9 mouse cellular contexts compared by ENCODE assay signal in the genomic region with DNA sequence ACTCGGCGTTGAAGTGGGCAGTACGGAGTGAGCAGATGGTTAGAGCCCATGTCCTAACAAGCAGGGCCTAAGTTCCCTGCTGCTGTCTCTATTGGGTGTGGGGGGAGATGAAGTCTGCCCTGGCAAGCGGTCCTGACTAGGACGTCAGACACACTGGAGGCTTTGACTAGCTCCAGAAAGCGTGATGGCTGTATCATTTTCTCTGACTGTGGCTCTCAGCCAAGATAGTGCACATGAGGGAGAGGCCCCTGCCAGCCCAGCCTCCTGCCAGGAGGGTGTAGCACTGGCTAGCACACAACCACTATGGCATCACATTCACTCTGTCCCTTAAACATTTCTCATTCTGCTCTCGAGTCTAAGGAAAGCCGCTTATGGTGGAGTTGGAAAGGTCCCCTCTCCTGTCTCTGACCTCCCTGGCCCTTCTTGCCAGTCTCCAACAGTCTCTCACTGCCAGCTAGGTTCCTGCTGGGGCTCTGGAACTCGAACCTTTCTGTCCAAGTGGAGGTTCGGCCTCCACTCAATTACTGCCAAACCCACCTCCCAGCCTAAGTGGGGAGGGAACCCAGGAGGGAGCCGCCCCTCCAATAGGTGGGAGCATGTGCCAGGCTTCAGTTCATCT. TPM values are rescaled to one million over a fixed set of nuclear protein-coding genes. Genes with fewer than 3 reads are reported as not detected.
DNase-seq lines count a peak whose midpoint lies in the region; ATAC-seq and TF ChIP-seq lines count a peak whose summit lies in the region.
"Had no signal": no experiment of that assay in that cellular context is flagged by ENCODE, and none has a peak within 500 bp of the region (broad histone marks: within the 10 kb centered on the region; RNA-seq: fewer than 3 reads in every experiment).

No protein-coding gene starts in this region.

- TF ChIP-seq EP300 in stomach, postnatal 0 days (optimal IDR thresholded peaks at IDR 0.05): no peak

- no peak overlapping the region for H3K27ac ChIP-seq in lung, embryonic 14.5 days (ENCODE audit: low read depth)
- H3K27ac ChIP-seq in forebrain, embryonic 14.5 days (ENCODE audit: low read depth, low read length): peak overlapping the region; percentile 4; the same call in 1 of the 2 replicates
- H3K27ac ChIP-seq in stomach, postnatal 0 days (replicated peaks): no peak overlapping the region
- H3K27ac ChIP-seq: liver, embryonic 14.5 days had no signal

- no peak overlapping the region for H3K4me3 ChIP-seq in lung, embryonic 14.5 days (ENCODE audit: low read depth, low read length)
- H3K4me3 ChIP-seq in forebrain, embryonic 14.5 days (ENCODE audit: low read depth, low read length): no peak overlapping the region
- no peak overlapping the region for H3K4me3 ChIP-seq in stomach, postnatal 0 days (ENCODE audit: low read depth, low read length)

- H3K9ac ChIP-seq in lung, embryonic 14.5 days: no peak overlapping the region
- H3K9ac ChIP-seq in forebrain, embryonic 14.5 days (ENCODE audit: low read length): no peak overlapping the region
- H3K9ac ChIP-seq in stomach, postnatal 0 days (ENCODE audit: low read length): no peak overlapping the region; the same call in 1 of the 2 replicates
- H3K9ac ChIP-seq: liver, embryonic 14.5 days had no signal

- intact Hi-C loops in left cerebral cortex, postnatal 36 days (cut with DNase I): no loop called here

- H3K4me2 ChIP-seq in lung, embryonic 14.5 days: no peak overlapping the region
- no peak overlapping the region for H3K4me2 ChIP-seq in forebrain, embryonic 14.5 days (ENCODE audit: low read length)
- H3K4me2 ChIP-seq in stomach, postnatal 0 days (replicated peaks; ENCODE audit: low read depth): no peak overlapping the region

- no peaks in the 10 kb centered on the region for H3K4me1 ChIP-seq in lung, embryonic 14.5 days (ENCODE audit: insufficient read depth)
- H3K4me1 ChIP-seq in forebrain, embryonic 14.5 days (ENCODE audit: control insufficient read depth, insufficient read depth, low read length): peaks cover 12% of the 10 kb centered on the region
- 0 out of 2 replicates have a peak, but pooled peaks cover 2% of the 10 kb centered on the region for H3K4me1 ChIP-seq in stomach, postnatal 0 days (replicated peaks; ENCODE audit: control insufficient read depth, insufficient read depth)

- H3K36me3 ChIP-seq in lung, embryonic 14.5 days (ENCODE audit: insufficient read depth): no peaks in the 10 kb centered on the region
- H3K36me3 ChIP-seq in forebrain, embryonic 14.5 days (ENCODE audit: control insufficient read depth, insufficient read depth, low read length): no peaks in the 10 kb centered on the region
- no peaks in the 10 kb centered on the region for H3K36me3 ChIP-seq in stomach, postnatal 0 days (ENCODE audit: control insufficient read depth, insufficient read depth, low read length)

- WGBS in lung, embryonic 14.5 days: 68% methylated on average over 11 of the region's 11 CpGs
- WGBS in forebrain, embryonic 14.5 days: 59% methylated on average over 11 of the region's 11 CpGs
- 68% methylated on average over 11 of the region's 11 CpGs for WGBS in stomach, postnatal 0 days

- TF ChIP-seq CTCF in lung, embryonic 14.5 days (IDR thresholded peaks at IDR 0.05; ENCODE audit: low read depth): no peak
- TF ChIP-seq CTCF in stomach, postnatal 0 days (IDR thresholded peaks at IDR 0.05; ENCODE audit: low read depth): no peak

- peak; percentile 41; the same call in 1 of the 2 replicates for ATAC-seq in lung, embryonic 14.5 days (ENCODE audit: insufficient read depth)
- ATAC-seq in forebrain, embryonic 14.5 days: peak; percentile 76
- no peak for ATAC-seq in stomach, postnatal 0 days (ENCODE audit: low FRiP score, low TSS enrichment)

- peak; percentile 18 for DNase-seq in cerebellum, adult 9-11 months
- DNase-seq in cerebellum, adult 11 months: no peak
- peak; percentile 22 for DNase-seq in lung, embryonic 14.5 days
- DNase-seq in lung, postnatal 25 days (ENCODE audit: low spot score): no peak
- DNase-seq in forebrain, embryonic 14.5 days (ENCODE audit: low spot score): peak; percentile 83
- DNase-seq in layer of hippocampus, postnatal 10 days (ENCODE audit: low spot score in 2 of 2): peak; percentile 32 to 41
- DNase-seq in left cerebral cortex, postnatal 36 days (ENCODE audit: low spot score in 2 of 2): no peak
- DNase-seq in stomach, postnatal 0 days (ENCODE audit: low spot score): no peak

- no peaks in the 10 kb centered on the region for H3K9me3 ChIP-seq in lung, embryonic 14.5 days (ENCODE audit: low read depth, low read length)
- no peaks in the 10 kb centered on the region for H3K9me3 ChIP-seq in forebrain, embryonic 14.5 days (replicated peaks; ENCODE audit: control insufficient read depth, low read length)
- no peaks in the 10 kb centered on the region for H3K9me3 ChIP-seq in stomach, postnatal 0 days (ENCODE audit: control insufficient read depth, low read length)

- no peaks in the 10 kb centered on the region for H3K27me3 ChIP-seq in lung, embryonic 14.5 days (ENCODE audit: insufficient read depth, low read length)
- H3K27me3 ChIP-seq in forebrain, embryonic 14.5 days (replicated peaks; ENCODE audit: control insufficient read depth, insufficient read depth, low read length): no peaks in the 10 kb centered on the region
- H3K27me3 ChIP-seq in stomach, postnatal 0 days (ENCODE audit: control insufficient read depth, insufficient read depth, low read length): no peaks in the 10 kb centered on the region

RNA-seq across cellular contexts. Expression of a gene that starts 11.9 kb away (rescaled TPM):
- not detected in 2 replicates for polyA plus RNA-seq in lung, embryonic 14.5 days (2014; fragmentation: Nextera tagmentation; extraction: Ambion mirVana)
- polyA plus RNA-seq in forebrain, embryonic 14.5 days (2014; fragmentation: Nextera tagmentation; extraction: Ambion mirVana): not detected in 2 replicates
- under 1 TPM; 0.27 to 0.34 TPM for total RNA-seq in layer of hippocampus, postnatal 10 days (2021)
- total RNA-seq in left cerebral cortex, postnatal 36 days (2021): under 1 TPM; 0.57 to 0.79 TPM
- 2.6 and 3.3 TPM in 2 replicates for polyA plus RNA-seq in stomach, postnatal 0 days (2015; fragmentation: Nextera tagmentation; extraction: Ambion mirVana)

RNA-seq across cellular contexts. Expression of a gene that starts 32.0 kb away (rescaled TPM):
- 0.21 TPM in 1 of 2 replicates, not detected in the other for polyA plus RNA-seq in lung, embryonic 14.5 days (2014; fragmentation: Nextera tagmentation; extraction: Ambion mirVana)
- polyA plus RNA-seq in forebrain, embryonic 14.5 days (2014; fragmentation: Nextera tagmentation; extraction: Ambion mirVana): 0.11 and 0.70 TPM in 2 replicates
- 10 to 100 TPM; 25.9 to 30.1 TPM for total RNA-seq in layer of hippocampus, postnatal 10 days (2021)
- 10 to 100 TPM; 11.4 to 21.7 TPM for total RNA-seq in left cerebral cortex, postnatal 36 days (2021)
- 0.02 and 0.24 TPM in 2 replicates for polyA plus RNA-seq in stomach, postnatal 0 days (2015; fragmentation: Nextera tagmentation; extraction: Ambion mirVana)

RNA-seq across cellular contexts. Expression of a gene that starts 41.9 kb away (rescaled TPM):
- polyA plus RNA-seq in lung, embryonic 14.5 days (2014; fragmentation: Nextera tagmentation; extraction: Ambion mirVana): 47.4 and 49.0 TPM in 2 replicates
- polyA plus RNA-seq in forebrain, embryonic 14.5 days (2014; fragmentation: Nextera tagmentation; extraction: Ambion mirVana): 39.9 and 42.6 TPM in 2 replicates
- 10 to 100 TPM; 25.9 to 29.1 TPM for total RNA-seq in layer of hippocampus, postnatal 10 days (2021)
- 10 to 100 TPM; 30.2 to 36.1 TPM for total RNA-seq in left cerebral cortex, postnatal 36 days (2021)
- polyA plus RNA-seq in stomach, postnatal 0 days (2015; fragmentation: Nextera tagmentation; extraction: Ambion mirVana): 32.3 and 34.3 TPM in 2 replicates

RNA-seq across cellular contexts. Expression of a gene that starts 43.9 kb away (rescaled TPM):
- polyA plus RNA-seq in lung, embryonic 14.5 days (2014; fragmentation: Nextera tagmentation; extraction: Ambion mirVana): 242 and 244 TPM in 2 replicates
- 149 and 173 TPM in 2 replicates for polyA plus RNA-seq in forebrain, embryonic 14.5 days (2014; fragmentation: Nextera tagmentation; extraction: Ambion mirVana)
- 100 to 1,000 TPM; 127 to 146 TPM for total RNA-seq in layer of hippocampus, postnatal 10 days (2021)
- total RNA-seq in left cerebral cortex, postnatal 36 days (2021): 100 to 1,000 TPM in 1 of 2 experiments, 10 to 100 TPM in 1; 69.7 to 123 TPM
- polyA plus RNA-seq in stomach, postnatal 0 days (2015; fragmentation: Nextera tagmentation; extraction: Ambion mirVana): 64.8 and 67.5 TPM in 2 replicates

Comparison
In these comparisons a context has a peak if more than half of its experiments do, and no peak if none do; other contexts are left out.
1. DNase-seq: peak in cerebellum, adult 9-11 months (single experiment), lung, embryonic 14.5 days (single experiment), forebrain, embryonic 14.5 days (single experiment) and layer of hippocampus, postnatal 10 days (2 of 2); none in cerebellum, adult 11 months (single experiment), lung, postnatal 25 days (single experiment), left cerebral cortex, postnatal 36 days (0 of 2) and stomach, postnatal 0 days (single experiment).